Mouse (Mus musculus): ENCODE data around the gene Psmd12. TPM values are rescaled to one million over a fixed set of nuclear protein-coding genes. Genes with fewer than 3 reads are reported as not detected.

Psmd12 gene
- polyA plus RNA-seq, 1 experiment from 2014 or later, result 78.8 TPM

DNA sequence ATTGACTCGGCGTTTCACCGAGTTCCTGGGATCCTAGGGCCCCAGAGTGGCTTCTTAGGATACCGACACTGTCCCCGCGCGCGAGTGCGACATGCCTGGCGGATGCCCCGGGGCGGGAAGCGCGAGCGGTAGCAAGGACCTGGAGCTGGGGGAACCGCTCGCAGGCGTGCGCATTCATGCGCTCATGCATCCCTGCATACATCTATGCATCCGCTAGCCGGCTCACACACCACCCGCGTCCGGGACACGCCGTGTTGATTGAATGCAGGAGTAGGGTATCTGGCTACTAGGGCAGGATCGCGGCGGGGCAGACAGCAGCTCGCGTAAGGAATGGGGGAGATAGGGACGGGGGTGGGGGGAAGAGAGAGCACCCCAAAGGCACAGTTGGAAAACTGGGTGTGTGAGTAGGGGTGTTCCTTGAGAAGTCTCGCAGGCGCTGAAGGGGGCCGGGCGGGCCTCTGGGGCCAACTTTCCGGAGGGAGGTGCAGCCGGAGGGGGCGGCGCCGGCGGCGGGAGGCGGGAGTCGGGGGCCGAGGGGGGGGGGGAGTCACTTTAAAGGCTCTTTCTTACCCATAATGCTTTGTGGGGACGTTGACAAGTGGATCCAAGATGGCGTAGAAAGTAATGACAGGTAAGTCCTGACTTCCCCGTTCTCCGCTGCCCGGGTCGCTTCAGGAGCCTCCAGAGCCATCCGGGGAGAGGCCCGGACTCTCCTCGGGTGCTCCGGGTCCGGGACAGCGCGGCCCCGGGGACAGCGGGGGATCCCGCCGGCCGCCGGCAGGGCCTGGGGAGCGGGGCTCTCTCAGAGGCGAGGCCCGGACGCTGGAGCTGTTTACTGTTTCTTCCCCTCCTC lies 68.3 kb downstream of the Psmd12 start, which contains the start of gene Helz:
Helz (plus strand) TSS at position 580 of the 853 bp plus-strand sequence.
- Histone ChIP-seq H3K4me2 (ENCODE audit: low read depth, low read length) (peak within 1 kb of the TSS; percentile 94), H3K27ac (ENCODE audit: low read depth) (peak within 1 kb of the TSS; percentile 86), H3K9ac (replicated peaks) (peak within 1 kb of the TSS; percentile 96), H3K4me3 (ENCODE audit: low read depth, low read length) (peak within 1 kb of the TSS; percentile 93), H3K36me3 (replicated peaks; ENCODE audit: insufficient read depth, low read length) (peaks cover 9% of the 10 kb centered on the region), H3K9me3 (ENCODE audit: low read length) (no peaks in the 10 kb centered on the region), H3K4me1 (ENCODE audit: insufficient read depth) (peaks cover 15% of the 10 kb centered on the region), H3K27me3 (ENCODE audit: insufficient read depth, low read length) (peaks cover 5% of the 10 kb centered on the region; the same call in 1 of the 2 replicates)
- WGBS (ENCODE audit: insufficient replicate concordance), result under 1% methylated on average over 55 of the region's 70 CpGs
- TF ChIP-seq EP300 (IDR thresholded peaks at IDR 0.05; ENCODE audit: low read depth), result no peak
- TF ChIP-seq CTCF (IDR thresholded peaks at IDR 0.05; ENCODE audit: low read depth), result no peak
- ATAC-seq, result peak; percentile 83
- peak; percentile 85 for DNase-seq

- ATAC-seq (peak; percentile 26), DNase-seq (peak; percentile 44)
- peaks cover 15% of the 10 kb centered on the region for H3K4me1 ChIP-seq (ENCODE audit: insufficient read depth)
- H3K9ac ChIP-seq (replicated peaks), result peak overlapping the region; percentile 96
- H3K4me3 ChIP-seq (ENCODE audit: low read depth, low read length), result peak overlapping the region; percentile 93
- peaks cover 12% of the 10 kb centered on the region for H3K36me3 ChIP-seq (replicated peaks; ENCODE audit: insufficient read depth, low read length)
- 5% methylated on average over 39 of the region's 39 CpGs for WGBS (ENCODE audit: insufficient replicate concordance)
- H3K9me3 ChIP-seq (ENCODE audit: low read length), result no peaks in the 10 kb centered on the region
- H3K27me3 ChIP-seq (ENCODE audit: insufficient read depth, low read length), result peaks cover 5% of the 10 kb centered on the region; the same call in 1 of the 2 replicates
- peak overlapping the region; percentile 94 for H3K4me2 ChIP-seq (ENCODE audit: low read depth, low read length)
- TF ChIP-seq EP300 (IDR thresholded peaks at IDR 0.05; ENCODE audit: low read depth), result no peak
- peak overlapping the region; percentile 86 for H3K27ac ChIP-seq (ENCODE audit: low read depth)
These were observed 69.1 kb downstream of the Psmd12 start for GRCm38 (mm10) chr11:107548204-107548975.

Other genes starting within 250 kb of the Psmd12 start
- gene Pitpnc1, start 8.8 kb upstream of the Psmd12 start, polyA plus RNA-seq (2015; fragmentation: Nextera tagmentation; extraction: Ambion mirVana), result 6.8 and 9.1 TPM in 2 replicates
- 3.1 and 3.3 TPM in 2 replicates for gene Helz, start 68.4 kb downstream of the Psmd12 start, polyA plus RNA-seq (2015; fragmentation: Nextera tagmentation; extraction: Ambion mirVana)
- gene Cacng1, start 237.0 kb downstream of the Psmd12 start, polyA plus RNA-seq (2015; fragmentation: Nextera tagmentation; extraction: Ambion mirVana), result 0.81 and 1.7 TPM in 2 replicates